Mouse (Mus musculus) stomach, embryonic 14.5 days (tissue): ENCODE measurements around the gene Wdr31. TPM values are rescaled to one million over a fixed set of nuclear protein-coding genes. Genes with fewer than 3 reads are reported as not detected.

Experiments
- ATAC-seq: fragments of 200-750 bp; cut with Nextera tagmentation; 2 replicates; pipeline ENCODE4 v1.8.0; 2017; ENCODE audit warnings: low read depth, moderate TSS enrichment; ENCODE audit not compliant: insufficient number of reproducible peaks, insufficient read depth, low FRiP score
- H3K27ac ChIP-seq: fragments of 300-500 bp; sonication (generic); 2 replicates; pipeline ENCODE4 v1.5.1; 2014; ENCODE audit warnings: mild to moderate bottlenecking, low read length, moderate library complexity, mixed read lengths
- H3K27me3 ChIP-seq: fragments of 300-500 bp; sonication (generic); 2 replicates; pipeline ENCODE4 v1.6.1; 2014; ENCODE audit warnings: low read length, control low read depth, mixed read lengths; ENCODE audit not compliant: control insufficient read depth, insufficient read depth
- H3K36me3 ChIP-seq: fragments of 300-500 bp; sonication (generic); 2 replicates; pipeline ENCODE4 v1.6.1; 2014; ENCODE audit warnings: mild to moderate bottlenecking, control low read depth, low read length, moderate library complexity, mixed read lengths; ENCODE audit not compliant: control insufficient read depth, insufficient read depth
- H3K4me1 ChIP-seq: fragments of 300-500 bp; sonication (generic); 2 replicates; pipeline ENCODE4 v1.6.1; 2014; ENCODE audit warnings: low read length, control low read depth, mixed read lengths; ENCODE audit not compliant: control insufficient read depth, insufficient read depth
- H3K4me2 ChIP-seq: fragments of 300-500 bp; sonication (generic); replicated peaks from 2 replicates; pipeline ENCODE4 v1.6.1; 2014; ENCODE audit warnings: low read depth, low read length, control low read depth
- H3K4me3 ChIP-seq: fragments of 300-500 bp; sonication (generic); 2 replicates; pipeline ENCODE4 v1.5.1; 2014; ENCODE audit warnings: low read depth, low read length, control low read depth
- H3K9ac ChIP-seq: fragments of 300-500 bp; sonication (generic); replicated peaks from 2 replicates; pipeline ENCODE4 v1.6.1; 2014; ENCODE audit warnings: low read depth, mild to moderate bottlenecking, control low read depth, low read length, moderate library complexity, mixed read lengths
- H3K9me3 ChIP-seq: fragments of 300-500 bp; sonication (generic); 2 replicates; pipeline ENCODE4 v1.6.1; 2016; ENCODE audit warnings: low read depth, low read length, control low read depth; ENCODE audit not compliant: control insufficient read depth
- WGBS: fragments of 180-500 bp; shearing (Covaris S2); extraction: QIAGEN DNeasy Blood & Tissue Kit; methylation state at CpG from one replicate; pipeline ENCODE4 v1.1.7; 2014; 5-methylcytosine and 5-hydroxymethylcytosine counted together
- polyA plus RNA-seq: library from polyadenylated mRNA; unstranded; fragments of >200 nt; fragmentation: Nextera tagmentation; extraction: Ambion mirVana; gene quantifications from 2 replicates; pipeline ENCODE4 v1.2.1, GENCODE M21; 2014

Gene Wdr31
- polyA plus RNA-seq, 1 experiment from 2014 or later: 11.0 TPM

GRCm38 (mm10) chr4:62454995-62455394 lies 15.7 kb downstream of the Wdr31 start:
- H3K4me1 ChIP-seq: no peaks in the 10 kb centered on the region
- WGBS: 57% methylated on average over 5 of the region's 5 CpGs
- 0 out of 2 replicates have a peak, but pooled peaks have one; percentile 14 for ATAC-seq
- no peak overlapping the region for H3K4me2 ChIP-seq
- H3K9me3 ChIP-seq: no peaks in the 10 kb centered on the region
- H3K36me3 ChIP-seq: no peaks in the 10 kb centered on the region
- H3K27ac ChIP-seq: no peak overlapping the region
- H3K9ac ChIP-seq: no peak overlapping the region
- H3K27me3 ChIP-seq: no peaks in the 10 kb centered on the region
- no peak overlapping the region for H3K4me3 ChIP-seq

- WGBS: 41% methylated on average over 4 of the region's 4 CpGs
- ATAC-seq: no peak
These were observed 29.7 kb downstream of the Wdr31 start for GRCm38 (mm10) chr4:62440986-62441385.

GRCm38 (mm10) chr4:62440544-62440943 lies 30.2 kb downstream of the Wdr31 start:
- no peak for ATAC-seq
- 77% methylated on average over 4 of the region's 4 CpGs for WGBS

More at GRCm38 (mm10) chr4:62440986-62441385, 29.7 kb downstream of the Wdr31 start:
- H3K4me2 ChIP-seq: no peak overlapping the region
- no peaks in the 10 kb centered on the region for H3K9me3 ChIP-seq
- H3K4me3 ChIP-seq: no peak overlapping the region
- no peak overlapping the region for H3K9ac ChIP-seq
- no peak overlapping the region for H3K27ac ChIP-seq
- no peaks in the 10 kb centered on the region for H3K27me3 ChIP-seq
- no peaks in the 10 kb centered on the region for H3K4me1 ChIP-seq
- no peaks in the 10 kb centered on the region for H3K36me3 ChIP-seq

GRCm38 (mm10) chr4:62439793-62440192 lies 30.9 kb downstream of the Wdr31 start:
- Histone ChIP-seq H3K9me3 (no peaks in the 10 kb centered on the region), H3K36me3 (no peaks in the 10 kb centered on the region), H3K4me1 (no peaks in the 10 kb centered on the region), H3K27me3 (no peaks in the 10 kb centered on the region), H3K27ac (no peak overlapping the region), H3K4me2 (no peak overlapping the region), H3K9ac (no peak overlapping the region), H3K4me3 (no peak overlapping the region)
- 69% methylated on average over 4 of the region's 4 CpGs for WGBS
- no peak for ATAC-seq

More at GRCm38 (mm10) chr4:62440544-62440943, 30.2 kb downstream of the Wdr31 start:
- Histone ChIP-seq H3K4me2 (no peak overlapping the region), H3K9ac (no peak overlapping the region), H3K27me3 (no peaks in the 10 kb centered on the region), H3K4me3 (no peak overlapping the region), H3K9me3 (no peaks in the 10 kb centered on the region), H3K27ac (no peak overlapping the region), H3K4me1 (no peaks in the 10 kb centered on the region), H3K36me3 (no peaks in the 10 kb centered on the region)

GRCm38 (mm10) chr4:62437871-62438270 lies 32.8 kb downstream of the Wdr31 start:
- no peak for ATAC-seq
- WGBS: 70% methylated on average over 7 of the region's 7 CpGs
- H3K4me3 ChIP-seq: no peak overlapping the region
- H3K27me3 ChIP-seq: no peaks in the 10 kb centered on the region
- no peaks in the 10 kb centered on the region for H3K9me3 ChIP-seq
- no peaks in the 10 kb centered on the region for H3K36me3 ChIP-seq
- H3K4me1 ChIP-seq: no peaks in the 10 kb centered on the region
- no peak overlapping the region for H3K27ac ChIP-seq
- no peak overlapping the region for H3K9ac ChIP-seq
- H3K4me2 ChIP-seq: no peak overlapping the region

- WGBS: 91% methylated on average over 3 of the region's 3 CpGs
- no peak for ATAC-seq
- H3K4me3 ChIP-seq: no peak overlapping the region
- no peak overlapping the region for H3K27ac ChIP-seq
- no peak overlapping the region for H3K4me2 ChIP-seq
- no peaks in the 10 kb centered on the region for H3K27me3 ChIP-seq
- H3K36me3 ChIP-seq: no peaks in the 10 kb centered on the region
- H3K9me3 ChIP-seq: no peaks in the 10 kb centered on the region
- H3K9ac ChIP-seq: no peak overlapping the region
- H3K4me1 ChIP-seq: no peaks in the 10 kb centered on the region
These were observed 33.4 kb downstream of the Wdr31 start for GRCm38 (mm10) chr4:62437256-62437778.

GRCm38 (mm10) chr4:62435081-62435480 lies 35.6 kb downstream of the Wdr31 start, which contains the start of gene Rnf183:
Gene Rnf183 (minus strand): TSS chr4:62435252.
- no peak for ATAC-seq
- 81% methylated on average over 6 of the region's 6 CpGs for WGBS
- no peak within 1 kb of the TSS for H3K27ac ChIP-seq

GRCm38 (mm10) chr4:62433939-62434870 lies 36.5 kb downstream of the Wdr31 start:
- Histone ChIP-seq H3K4me3 (no peak overlapping the region), H3K27ac (no peak overlapping the region), H3K4me2 (no peak overlapping the region), H3K9ac (no peak overlapping the region), H3K4me1 (no peaks in the 10 kb centered on the region), H3K27me3 (no peaks in the 10 kb centered on the region), H3K36me3 (no peaks in the 10 kb centered on the region), H3K9me3 (no peaks in the 10 kb centered on the region)
- 73% methylated on average over 7 of the region's 7 CpGs for WGBS
- no peak for ATAC-seq

More at GRCm38 (mm10) chr4:62435081-62435480, 35.6 kb downstream of the Wdr31 start, which contains the start of gene Rnf183:
- H3K9ac ChIP-seq: no peak within 1 kb of the TSS
- H3K36me3 ChIP-seq: no peaks in the 10 kb centered on the region
- H3K27me3 ChIP-seq: no peaks in the 10 kb centered on the region
- no peaks in the 10 kb centered on the region for H3K4me1 ChIP-seq
- H3K9me3 ChIP-seq: no peaks in the 10 kb centered on the region
- no peak within 1 kb of the TSS for H3K4me3 ChIP-seq
- no peak within 1 kb of the TSS for H3K4me2 ChIP-seq
